In the genomic region with DNA sequence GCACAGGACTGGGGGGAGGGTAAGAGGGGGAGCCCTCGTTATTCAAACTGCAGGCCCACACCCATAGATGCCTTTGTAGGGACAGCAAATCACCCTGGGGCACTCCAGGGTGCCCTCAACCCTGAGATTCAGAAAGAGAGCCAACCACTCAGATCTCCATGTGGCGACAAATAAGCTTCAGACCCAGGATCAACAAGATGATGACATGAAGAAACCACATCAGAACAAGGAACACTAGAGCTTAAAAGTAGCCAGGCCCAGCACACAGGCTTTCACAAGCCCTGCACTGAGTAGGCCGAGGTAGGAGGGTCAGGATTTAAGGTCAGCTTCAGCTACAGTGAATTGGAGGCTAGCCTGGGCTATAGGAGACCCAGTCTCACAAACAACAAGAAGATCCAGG, we compare ENCODE assay signal across 8 mouse cellular contexts. TPM values are rescaled to one million over a fixed set of nuclear protein-coding genes. Genes with fewer than 3 reads are reported as not detected.
A peak's percentile ranks its signal among the peaks of the same experiment; 100 is the strongest.
DNase-seq lines count a peak whose midpoint lies in the region; ATAC-seq lines count a peak whose summit lies in the region.
"Had no signal": no experiment of that assay in that cellular context is flagged by ENCODE, and none has a peak within 500 bp of the region (broad histone marks: within the 10 kb centered on the region; RNA-seq: fewer than 3 reads in every experiment).

No protein-coding gene starts in this region.

- peaks cover 48% of the 10 kb centered on the region for H3K4me1 ChIP-seq in lung, embryonic 15.5 days
- H3K4me1 ChIP-seq in forebrain, embryonic 14.5 days (ENCODE audit: control insufficient read depth, insufficient read depth, low read length), result peaks cover 7% of the 10 kb centered on the region
- peaks cover 45% of the 10 kb centered on the region for H3K4me1 ChIP-seq in liver, embryonic 15.5 days (replicated peaks)
- H3K4me1 ChIP-seq in stomach, embryonic 16.5 days (ENCODE audit: control insufficient read depth, insufficient read depth, low read length), result peaks cover 27% of the 10 kb centered on the region

- WGBS in lung, embryonic 15.5 days, result 48% methylated on average over 3 of the region's 3 CpGs
- 46% methylated on average over 3 of the region's 3 CpGs for WGBS in forebrain, embryonic 14.5 days
- WGBS in liver, embryonic 15.5 days (ENCODE audit: insufficient replicate concordance), result 48% methylated on average over 3 of the region's 3 CpGs
- WGBS in stomach, embryonic 16.5 days, result 50% methylated on average over 3 of the region's 3 CpGs

- no peak overlapping the region for H3K9ac ChIP-seq in lung, embryonic 15.5 days
- no peak overlapping the region for H3K9ac ChIP-seq in forebrain, embryonic 14.5 days (ENCODE audit: low read length)
- H3K9ac ChIP-seq in liver, embryonic 15.5 days, result no peak overlapping the region
- H3K9ac ChIP-seq in stomach, embryonic 16.5 days (ENCODE audit: low read length), result peak overlapping the region; percentile 54

- H3K27ac ChIP-seq in lung, embryonic 15.5 days, result peak overlapping the region; percentile 78
- H3K27ac ChIP-seq in forebrain, embryonic 14.5 days (ENCODE audit: low read depth, low read length), result peak overlapping the region; percentile 61; the same call in 1 of the 2 replicates
- H3K27ac ChIP-seq in liver, embryonic 15.5 days (replicated peaks), result peak overlapping the region; percentile 26
- H3K27ac ChIP-seq in stomach, embryonic 16.5 days (ENCODE audit: low read length), result peak overlapping the region; percentile 73

- H3K9me3 ChIP-seq in lung, embryonic 15.5 days, result no peaks in the 10 kb centered on the region
- H3K9me3 ChIP-seq in forebrain, embryonic 14.5 days (replicated peaks; ENCODE audit: control insufficient read depth, low read length), result no peaks in the 10 kb centered on the region
- H3K9me3 ChIP-seq in liver, embryonic 15.5 days (replicated peaks), result no peaks in the 10 kb centered on the region
- no peaks in the 10 kb centered on the region for H3K9me3 ChIP-seq in stomach, embryonic 16.5 days (replicated peaks; ENCODE audit: control insufficient read depth, low read length)

- DNase-seq in lung, postnatal 14 days, result no peak
- DNase-seq in forebrain, embryonic 14.5 days (ENCODE audit: low spot score), result no peak
- no peak for DNase-seq in MN1 (ENCODE audit: low spot score)
- DNase-seq in urinary bladder, postnatal 10 days (ENCODE audit: low spot score), result no peak

- 0 out of 2 replicates have a peak, but pooled peaks have one; percentile 5 for ATAC-seq in lung, embryonic 15.5 days (ENCODE audit: borderline replicate concordance, extremely low read depth, low FRiP score, low TSS enrichment)
- peak; percentile 21 for ATAC-seq in forebrain, embryonic 14.5 days
- ATAC-seq in liver, embryonic 15.5 days (ENCODE audit: insufficient read depth), result no peak
- ATAC-seq in stomach, embryonic 16.5 days (ENCODE audit: insufficient read depth, low FRiP score), result peak; percentile 4; the same call in 1 of the 2 replicates

- H3K36me3 ChIP-seq in lung, embryonic 15.5 days, result peaks cover 17% of the 10 kb centered on the region
- H3K36me3 ChIP-seq in forebrain, embryonic 14.5 days (ENCODE audit: control insufficient read depth, insufficient read depth, low read length), result peaks cover 34% of the 10 kb centered on the region
- H3K36me3 ChIP-seq in liver, embryonic 15.5 days (replicated peaks), result peaks cover 34% of the 10 kb centered on the region
- H3K36me3 ChIP-seq in stomach, embryonic 16.5 days (ENCODE audit: control insufficient read depth, insufficient read depth, low read length), result 0 out of 2 replicates have a peak, but pooled peaks cover 8% of the 10 kb centered on the region

- no peak overlapping the region for H3K4me3 ChIP-seq in lung, embryonic 15.5 days
- no peak overlapping the region for H3K4me3 ChIP-seq in forebrain, embryonic 14.5 days (ENCODE audit: low read depth, low read length)
- no peak overlapping the region for H3K4me3 ChIP-seq in liver, embryonic 15.5 days (replicated peaks)
- H3K4me3 ChIP-seq in stomach, embryonic 16.5 days (replicated peaks; ENCODE audit: low read length), result no peak overlapping the region

- no peak overlapping the region for H3K4me2 ChIP-seq in lung, embryonic 15.5 days
- H3K4me2 ChIP-seq in forebrain, embryonic 14.5 days (ENCODE audit: low read length), result no peak overlapping the region
- H3K4me2 ChIP-seq in liver, embryonic 15.5 days, result no peak overlapping the region
- no peak overlapping the region for H3K4me2 ChIP-seq in stomach, embryonic 16.5 days (ENCODE audit: low read depth, low read length)

- H3K27me3 ChIP-seq in lung, embryonic 15.5 days, result no peaks in the 10 kb centered on the region
- no peaks in the 10 kb centered on the region; the same call in 1 of the 2 replicates for H3K27me3 ChIP-seq in forebrain, embryonic 14.5 days (replicated peaks; ENCODE audit: control insufficient read depth, insufficient read depth, low read length)
- H3K27me3 ChIP-seq in liver, embryonic 15.5 days, result no peaks in the 10 kb centered on the region
- no peaks in the 10 kb centered on the region for H3K27me3 ChIP-seq in stomach, embryonic 16.5 days (ENCODE audit: control insufficient read depth, insufficient read depth, low read length)

RNA-seq across cellular contexts. Expression of gene Pgpep1, which starts 11.3 kb away (rescaled TPM):
- polyA plus RNA-seq in lung, embryonic 15.5 days (2015; fragmentation: Nextera tagmentation; extraction: Ambion mirVana), result 38.5 and 47.7 TPM in 2 replicates
- 85.7 and 101 TPM in 2 replicates for polyA plus RNA-seq in forebrain, embryonic 14.5 days (2014; fragmentation: Nextera tagmentation; extraction: Ambion mirVana)
- polyA plus RNA-seq in liver, embryonic 15.5 days (2015; fragmentation: Nextera tagmentation; extraction: Ambion mirVana), result 21.7 and 22.3 TPM in 2 replicates
- polyA plus RNA-seq in stomach, embryonic 16.5 days (2015; fragmentation: Nextera tagmentation; extraction: Ambion mirVana), result 47.4 and 57.5 TPM in 2 replicates

RNA-seq across cellular contexts. Expression of gene Gdf15, which starts 16.7 kb away (rescaled TPM):
- 0.31 and 0.45 TPM in 2 replicates for polyA plus RNA-seq in lung, embryonic 15.5 days (2015; fragmentation: Nextera tagmentation; extraction: Ambion mirVana)
- polyA plus RNA-seq in forebrain, embryonic 14.5 days (2014; fragmentation: Nextera tagmentation; extraction: Ambion mirVana), result 0.16 and 0.20 TPM in 2 replicates
- 3.4 and 4.3 TPM in 2 replicates for polyA plus RNA-seq in liver, embryonic 15.5 days (2015; fragmentation: Nextera tagmentation; extraction: Ambion mirVana)
- 0.57 and 0.60 TPM in 2 replicates for polyA plus RNA-seq in stomach, embryonic 16.5 days (2015; fragmentation: Nextera tagmentation; extraction: Ambion mirVana)
- polyA plus RNA-seq: embryonic facial prominence, embryonic 11.5 days had no signal

RNA-seq across cellular contexts. Expression of gene Lsm4, which starts 24.1 kb away (rescaled TPM):
- 268 and 320 TPM in 2 replicates for polyA plus RNA-seq in lung, embryonic 15.5 days (2015; fragmentation: Nextera tagmentation; extraction: Ambion mirVana)
- 200 and 220 TPM in 2 replicates for polyA plus RNA-seq in forebrain, embryonic 14.5 days (2014; fragmentation: Nextera tagmentation; extraction: Ambion mirVana)
- 148 and 155 TPM in 2 replicates for polyA plus RNA-seq in liver, embryonic 15.5 days (2015; fragmentation: Nextera tagmentation; extraction: Ambion mirVana)
- 154 and 173 TPM in 2 replicates for polyA plus RNA-seq in stomach, embryonic 16.5 days (2015; fragmentation: Nextera tagmentation; extraction: Ambion mirVana)

RNA-seq across cellular contexts. Expression of gene Lrrc25, which starts 33.0 kb away (rescaled TPM):
- 1.9 and 2.5 TPM in 2 replicates for polyA plus RNA-seq in lung, embryonic 15.5 days (2015; fragmentation: Nextera tagmentation; extraction: Ambion mirVana)
- polyA plus RNA-seq in forebrain, embryonic 14.5 days (2014; fragmentation: Nextera tagmentation; extraction: Ambion mirVana), result 0.89 and 1.9 TPM in 2 replicates
- polyA plus RNA-seq in liver, embryonic 15.5 days (2015; fragmentation: Nextera tagmentation; extraction: Ambion mirVana), result 7.2 and 7.4 TPM in 2 replicates
- polyA plus RNA-seq in stomach, embryonic 16.5 days (2015; fragmentation: Nextera tagmentation; extraction: Ambion mirVana), result 2.9 and 3.0 TPM in 2 replicates

RNA-seq across cellular contexts. Expression of gene Ssbp4, which starts 40.2 kb away (rescaled TPM):
- 111 and 122 TPM in 2 replicates for polyA plus RNA-seq in lung, embryonic 15.5 days (2015; fragmentation: Nextera tagmentation; extraction: Ambion mirVana)
- polyA plus RNA-seq in forebrain, embryonic 14.5 days (2014; fragmentation: Nextera tagmentation; extraction: Ambion mirVana), result 135 and 147 TPM in 2 replicates
- 37.8 and 47.7 TPM in 2 replicates for polyA plus RNA-seq in liver, embryonic 15.5 days (2015; fragmentation: Nextera tagmentation; extraction: Ambion mirVana)
- 65.2 and 68.3 TPM in 2 replicates for polyA plus RNA-seq in stomach, embryonic 16.5 days (2015; fragmentation: Nextera tagmentation; extraction: Ambion mirVana)

Comparison
In these comparisons a context has a peak if more than half of its experiments do, and no peak if none do; other contexts are left out.
1. H3K27ac ChIP-seq: peak in every context shown above with its lines; median percentile 78 in lung, embryonic 15.5 days; 73 in stomach, embryonic 16.5 days; 61 in forebrain, embryonic 14.5 days; 26 in liver, embryonic 15.5 days.